Mouse (Mus musculus) neural tube, embryonic 14.5 days (tissue): ENCODE results near the gene Krt75. TPM values are rescaled to one million over a fixed set of nuclear protein-coding genes. Genes with fewer than 3 reads are reported as not detected.
"Not testable (repeated sequence)": the region's sequence is repeated elsewhere in the genome, so short reads cannot be mapped to it uniquely, and the experiment has no call there.

Experiments
- ATAC-seq: fragments of 200-750 bp; cut with Nextera tagmentation; 2 replicates; pipeline ENCODE4 v1.8.0; 2017; ENCODE audit warnings: low read depth, mild to moderate bottlenecking, moderate TSS enrichment, moderate library complexity
- H3K27ac ChIP-seq: fragments of 300-500 bp; sonication (generic); 2 replicates; pipeline ENCODE4 v1.5.1; 2014; ENCODE audit warnings: low read depth, mild to moderate bottlenecking, control low read depth, low read length, moderate library complexity, mixed read lengths
- H3K27me3 ChIP-seq: fragments of 300-500 bp; sonication (generic); 2 replicates; pipeline ENCODE4 v1.6.1; 2014; ENCODE audit warnings: low read length; ENCODE audit not compliant: control insufficient read depth, insufficient read depth
- H3K36me3 ChIP-seq: fragments of 300-500 bp; sonication (generic); 2 replicates; pipeline ENCODE4 v1.6.1; 2014; ENCODE audit warnings: low read length, mixed read lengths; ENCODE audit not compliant: control insufficient read depth, insufficient read depth
- H3K4me1 ChIP-seq: fragments of 300-500 bp; sonication (generic); 2 replicates; pipeline ENCODE4 v1.6.1; 2014; ENCODE audit warnings: low read length; ENCODE audit not compliant: control insufficient read depth, insufficient read depth
- H3K4me2 ChIP-seq: fragments of 300-500 bp; sonication (generic); 2 replicates; pipeline ENCODE4 v1.6.1; 2014; ENCODE audit warnings: mild to moderate bottlenecking, low read depth, low read length, control low read depth
- H3K4me3 ChIP-seq: fragments of 300-500 bp; sonication (generic); 2 replicates; pipeline ENCODE4 v1.5.1; 2014; ENCODE audit warnings: low read depth, low read length, control low read depth, mixed read lengths
- H3K9ac ChIP-seq: fragments of 300-500 bp; sonication (generic); replicated peaks from 2 replicates; pipeline ENCODE4 v1.6.1; 2014; ENCODE audit warnings: low read depth, mild to moderate bottlenecking, control low read depth, low read length, mixed read lengths
- H3K9me3 ChIP-seq: fragments of 300-500 bp; sonication (generic); 2 replicates; pipeline ENCODE4 v1.6.1; 2016; ENCODE audit warnings: low read length; ENCODE audit not compliant: control insufficient read depth
- WGBS: fragments of 180-500 bp; shearing (Covaris S2); extraction: QIAGEN DNeasy Blood & Tissue Kit; methylation state at CpG from one replicate; pipeline ENCODE4 v1.1.7; 2014; 5-methylcytosine and 5-hydroxymethylcytosine counted together
- microRNA-seq: library from miRNA; unstranded; fragments of <30 nt; microRNA quantifications from one replicate; pipeline ENCODE4, GENCODE M21; 2016
- polyA plus RNA-seq: library from polyadenylated mRNA; unstranded; fragments of >200 nt; fragmentation: Nextera tagmentation; extraction: Ambion mirVana; gene quantifications from 2 replicates; pipeline ENCODE4 v1.2.1, GENCODE M21; 2014

Krt75 gene
- polyA plus RNA-seq, 1 experiment from 2014 or later: 0.08 TPM

DNA sequence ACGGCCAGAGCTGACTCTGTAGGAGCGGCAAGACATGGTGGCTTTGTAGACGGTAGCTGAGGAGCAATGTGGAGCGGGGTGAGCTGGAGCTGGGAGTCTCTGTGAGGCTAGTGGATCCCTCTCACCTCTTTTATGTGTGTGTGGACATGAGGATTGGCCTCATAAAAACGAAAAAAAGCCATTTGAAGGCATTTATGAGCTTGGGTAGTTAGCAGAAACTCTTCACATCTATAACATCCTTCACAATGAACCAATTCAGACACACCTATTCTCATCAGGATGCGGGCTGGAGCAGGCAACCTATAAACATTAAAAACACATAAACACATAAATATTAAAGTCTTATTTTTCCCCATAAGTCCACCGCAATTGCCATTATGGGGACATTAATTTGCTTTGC lies 41.0 kb downstream of the Krt75 start, which contains the start of gene Krt84:
Gene Krt84 (minus strand): TSS at position 101 of the 400 bp plus-strand sequence.
- Histone ChIP-seq H3K4me1 (no peaks in the 10 kb centered on the region), H3K9ac (no peak within 1 kb of the TSS), H3K9me3 (no peaks in the 10 kb centered on the region), H3K36me3 (no peaks in the 10 kb centered on the region), H3K27ac (no peak within 1 kb of the TSS), H3K4me2 (no peak within 1 kb of the TSS), H3K4me3 (no peak within 1 kb of the TSS), H3K27me3 (no peaks in the 10 kb centered on the region)
- no peak for ATAC-seq
- WGBS: 68% methylated on average over 7 of the region's 7 CpGs

DNA sequence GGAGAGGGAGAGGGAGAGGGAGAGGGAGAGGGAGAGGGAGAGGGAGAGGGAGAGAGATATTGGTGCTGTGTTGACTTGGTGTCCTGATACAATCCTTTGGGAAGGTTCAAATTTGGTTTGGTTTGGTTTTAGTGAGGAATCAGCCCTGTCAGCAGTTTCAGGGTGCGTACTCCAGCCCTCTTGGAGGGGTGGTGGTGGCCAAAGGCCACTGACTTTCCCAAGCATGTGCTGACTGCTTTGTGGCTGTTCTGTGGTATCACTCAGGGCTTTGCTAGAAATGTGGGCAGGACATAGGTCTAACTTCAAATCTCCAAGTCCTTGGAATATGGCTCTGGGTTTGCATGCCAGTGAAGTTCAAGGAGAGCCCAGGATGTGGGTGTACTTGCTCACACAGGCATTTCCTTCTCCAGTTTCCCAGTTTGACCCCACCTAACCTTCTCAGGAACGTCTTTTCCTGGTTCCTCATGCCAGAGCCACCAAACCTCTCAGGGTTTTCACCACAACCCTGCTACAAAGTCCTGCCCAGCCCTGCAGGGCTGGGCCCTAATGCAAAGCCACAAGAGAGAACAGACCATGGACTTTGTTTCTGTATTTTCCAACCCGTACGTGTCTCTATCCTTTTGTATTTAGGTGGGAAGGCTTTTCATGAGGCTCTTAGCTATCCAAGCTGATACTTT lies 51.0 kb downstream of the Krt75 start:
- Histone ChIP-seq H3K4me1 (no peaks in the 10 kb centered on the region), H3K27me3 (no peaks in the 10 kb centered on the region), H3K9me3 (no peaks in the 10 kb centered on the region), H3K4me2 (no peak overlapping the region), H3K9ac (no peak overlapping the region), H3K4me3 (no peak overlapping the region), H3K36me3 (no peaks in the 10 kb centered on the region), H3K27ac (no peak overlapping the region)
- WGBS: 76% methylated on average over 4 of the region's 4 CpGs
- no peak for ATAC-seq

DNA sequence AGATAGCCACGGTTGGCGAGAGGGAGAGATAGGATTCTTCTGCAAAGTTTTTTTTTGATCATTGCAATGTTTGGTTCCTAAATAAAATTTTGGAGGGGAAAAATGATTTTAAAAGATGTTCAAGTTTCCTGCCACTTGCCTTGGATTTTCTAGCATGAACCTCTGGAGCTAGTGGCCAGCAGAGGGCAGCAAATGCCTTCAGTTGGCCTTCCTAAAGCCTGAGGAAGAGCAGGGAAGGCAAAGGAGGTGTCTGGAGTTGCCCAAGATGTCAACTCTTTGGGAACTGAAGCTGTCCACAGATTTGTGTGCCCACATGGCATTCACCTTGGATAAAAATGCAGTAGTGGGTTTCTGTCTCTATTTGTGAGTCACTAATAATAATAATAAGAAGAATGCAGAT lies 53.9 kb downstream of the Krt75 start:
- no peaks in the 10 kb centered on the region for H3K9me3 ChIP-seq

DNA sequence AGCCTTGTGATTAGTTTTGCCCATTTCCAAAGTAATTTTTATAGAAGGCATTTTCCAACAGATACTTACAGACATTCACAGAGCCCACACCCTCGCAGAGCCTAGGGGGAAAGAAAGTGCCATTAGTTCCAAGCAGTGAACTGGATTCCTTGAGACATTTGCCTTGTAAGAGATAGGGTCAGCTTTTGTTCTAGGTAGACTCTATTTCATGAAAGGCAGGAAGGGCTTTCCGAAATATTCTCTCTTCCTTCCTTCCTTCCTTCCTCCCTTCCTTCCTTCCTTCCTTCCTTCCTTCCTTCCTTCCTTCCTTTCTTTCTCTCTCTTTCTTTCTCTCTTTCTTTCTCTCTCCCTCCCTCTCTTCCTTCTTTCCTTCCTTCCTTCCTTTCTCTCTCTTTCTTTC lies 56.5 kb downstream of the Krt75 start, which contains the start of gene Gm49425:
Gene Gm49425 (minus strand): TSS at position 101 of the 400 bp plus-strand sequence.
- H3K9me3 ChIP-seq, H3K36me3 ChIP-seq, H3K4me1 ChIP-seq, ATAC-seq, H3K4me2 ChIP-seq, H3K9ac ChIP-seq, H3K27ac ChIP-seq, H3K4me3 ChIP-seq, H3K27me3 ChIP-seq: not testable (repeated sequence)
- 85% methylated on average over 2 of the region's 2 CpGs for WGBS

More for the DNA sequence above, 53.9 kb downstream of the Krt75 start:
- no peak overlapping the region for H3K9ac ChIP-seq
- no peak overlapping the region for H3K4me2 ChIP-seq
- 15% methylated on average over 2 of the region's 2 CpGs for WGBS
- H3K27me3 ChIP-seq: no peaks in the 10 kb centered on the region
- no peaks in the 10 kb centered on the region for H3K4me1 ChIP-seq
- no peak overlapping the region for H3K4me3 ChIP-seq
- no peak overlapping the region for H3K27ac ChIP-seq
- no peaks in the 10 kb centered on the region for H3K36me3 ChIP-seq
- no peak for ATAC-seq

Small RNAs within 50 kb of the gene (microRNA-seq; reads per million reads assigned to microRNA genes)
- gene Gm44393: not detected
- not detected for gene Gm44460

Other genes starting within 250 kb of the Krt75 start
- gene Krt80, start 203.7 kb downstream of the Krt75 start, polyA plus RNA-seq: 0.08 and 0.28 TPM in 2 replicates
- gene Krt7, start 162.9 kb downstream of the Krt75 start, polyA plus RNA-seq: 0.10 and 0.33 TPM in 2 replicates
- gene Krt87, start 135.1 kb downstream of the Krt75 start, polyA plus RNA-seq: 0.19 and 0.40 TPM in 2 replicates
- not detected in 2 replicates for gene Krt88, start 126.2 kb downstream of the Krt75 start, polyA plus RNA-seq
- gene Krt81, start 110.2 kb downstream of the Krt75 start, polyA plus RNA-seq: 0.17 TPM in 1 of 2 replicates, not detected in the other
- gene Krt86, start 100.4 kb downstream of the Krt75 start, polyA plus RNA-seq: not detected in 2 replicates
- not detected in 2 replicates for gene Krt83, start 82.4 kb downstream of the Krt75 start, polyA plus RNA-seq
- gene Gm49425, start 56.6 kb downstream of the Krt75 start, polyA plus RNA-seq: 0.29 TPM in 1 of 2 replicates, not detected in the other
- gene Krt84, start 41.1 kb downstream of the Krt75 start, polyA plus RNA-seq: 0.11 TPM in 1 of 2 replicates, not detected in the other
- not detected in 2 replicates for gene Krt82, start 23.2 kb downstream of the Krt75 start, polyA plus RNA-seq
- gene Krt90, start 11.0 kb downstream of the Krt75 start, polyA plus RNA-seq: 0.13 TPM in 2 replicates
- gene Gm5414, start 54.3 kb upstream of the Krt75 start, polyA plus RNA-seq: not detected in 2 replicates
- not detected in 2 replicates for gene Gm5478, start 73.5 kb upstream of the Krt75 start, polyA plus RNA-seq
- gene Krt6b, start 106.4 kb upstream of the Krt75 start, polyA plus RNA-seq: not detected in 2 replicates
- not detected in 2 replicates for gene Krt6a, start 120.4 kb upstream of the Krt75 start, polyA plus RNA-seq
- gene Krt5, start 139.0 kb upstream of the Krt75 start, polyA plus RNA-seq: not detected in 2 replicates
- gene Krt71, start 169.2 kb upstream of the Krt75 start, polyA plus RNA-seq: 0.27 and 0.48 TPM in 2 replicates
- gene Krt72, start 212.6 kb upstream of the Krt75 start, polyA plus RNA-seq: not detected in 2 replicates
- 0.36 TPM in 2 replicates for gene Krt73, start 228.4 kb upstream of the Krt75 start, polyA plus RNA-seq
- gene Krt2, start 244.3 kb upstream of the Krt75 start, polyA plus RNA-seq: not detected in 2 replicates